Mouse (Mus musculus) embryonic facial prominence, embryonic 14.5 days (tissue): ENCODE results near the gene Tfe3. TPM values are rescaled to one million over a fixed set of nuclear protein-coding genes. Genes with fewer than 3 reads are reported as not detected.
"Not testable (repeated sequence)": the region's sequence is repeated elsewhere in the genome, so short reads cannot be mapped to it uniquely, and the experiment has no call there.

Experiments used
- ATAC-seq: fragments of 200-750 bp; cut with Nextera tagmentation; 2 replicates; pipeline ENCODE4 v1.8.0; 2017; ENCODE audit warnings: low read depth, moderate number of reproducible peaks, moderate TSS enrichment
- DNase-seq: peaks from one replicate; pipeline ENCODE4 v3.0.0-alpha.2; 2015; ENCODE audit warnings: low spot score
- H3K27ac ChIP-seq: fragments of 300-500 bp; sonication (generic); replicated peaks from 2 replicates; pipeline ENCODE4 v1.5.1; 2014; ENCODE audit warnings: low read depth, mild to moderate bottlenecking, low read length, moderate library complexity
- H3K27me3 ChIP-seq: fragments of 300-500 bp; sonication (generic); replicated peaks from 2 replicates; pipeline ENCODE4 v1.6.1; 2014; ENCODE audit warnings: low read length; ENCODE audit not compliant: control insufficient read depth, insufficient read depth
- H3K36me3 ChIP-seq: fragments of 300-500 bp; sonication (generic); 2 replicates; pipeline ENCODE4 v1.6.1; 2014; ENCODE audit warnings: low read length, mixed read lengths; ENCODE audit not compliant: control insufficient read depth, insufficient read depth
- H3K4me1 ChIP-seq: fragments of 300-500 bp; sonication (generic); 2 replicates; pipeline ENCODE4 v1.6.1; 2014; ENCODE audit warnings: antibody characterized with exemption, low read length; ENCODE audit not compliant: control insufficient read depth, insufficient read depth
- H3K4me2 ChIP-seq: fragments of 300-500 bp; sonication (generic); 2 replicates; pipeline ENCODE4 v1.6.1; 2014; ENCODE audit warnings: low read depth, mild to moderate bottlenecking, low read length, moderate library complexity, mixed read lengths
- H3K4me3 ChIP-seq: fragments of 300-500 bp; sonication (generic); 2 replicates; pipeline ENCODE4 v1.5.1; 2014; ENCODE audit warnings: low read depth, mild to moderate bottlenecking, low read length
- H3K9ac ChIP-seq: fragments of 300-500 bp; sonication (generic); 2 replicates; pipeline ENCODE4 v1.6.1; 2014; ENCODE audit warnings: low read depth, mild to moderate bottlenecking, low read length, moderate library complexity, mixed read lengths
- H3K9me3 ChIP-seq: fragments of 300-500 bp; sonication (generic); 2 replicates; pipeline ENCODE4 v1.6.1; 2016; ENCODE audit warnings: low read length; ENCODE audit not compliant: control insufficient read depth
- WGBS: fragments of 180-500 bp; shearing (Covaris S2); extraction: QIAGEN DNeasy Blood & Tissue Kit; methylation state at CpG from one replicate; pipeline ENCODE4 v1.1.7; 2014; 5-methylcytosine and 5-hydroxymethylcytosine counted together
- polyA plus RNA-seq: library from polyadenylated mRNA; unstranded; fragments of >200 nt; fragmentation: Nextera tagmentation; extraction: Ambion mirVana; gene quantifications from 2 replicates; pipeline ENCODE4 v1.2.1, GENCODE M21; 2014

The Tfe3 gene
- polyA plus RNA-seq, 1 experiment from 2014 or later = 19.5 TPM

DNA sequence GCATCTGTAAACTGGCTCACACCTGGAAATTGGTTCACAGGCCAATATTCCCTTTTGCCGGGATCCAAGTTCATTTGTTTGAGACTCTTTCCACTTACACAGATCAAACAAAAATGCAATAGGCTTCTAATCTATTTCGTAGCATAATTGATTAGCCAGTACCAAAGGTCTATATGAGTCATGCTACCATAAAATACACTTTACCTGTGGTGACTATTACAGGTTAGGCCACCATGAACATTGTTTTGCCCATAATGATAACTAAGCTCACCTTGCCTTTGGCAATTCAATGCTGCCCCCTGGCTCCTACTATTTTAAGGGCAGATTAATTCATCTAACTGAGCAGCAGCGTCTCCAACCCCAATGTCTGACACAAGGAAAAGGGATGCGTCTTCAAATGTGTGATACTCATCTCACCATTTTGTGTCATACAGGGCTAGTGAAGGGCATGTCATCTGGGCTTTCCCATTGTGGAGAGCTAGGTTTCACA, 20.3 kb downstream of the Tfe3 start:
- no peaks in the 10 kb centered on the region for H3K4me1 ChIP-seq
- DNase-seq = no peak
- no peaks in the 10 kb centered on the region for H3K27me3 ChIP-seq
- WGBS = 70% methylated on average over 4 of the region's 4 CpGs
- H3K9ac ChIP-seq = no peak overlapping the region
- no peak for ATAC-seq
- H3K27ac ChIP-seq = no peak overlapping the region
- no peaks in the 10 kb centered on the region for H3K36me3 ChIP-seq
- no peak overlapping the region for H3K4me3 ChIP-seq
- no peaks in the 10 kb centered on the region for H3K9me3 ChIP-seq
- no peak overlapping the region for H3K4me2 ChIP-seq

GRCm38 (mm10) chrX:7789542-7790136, 27.3 kb downstream of the Tfe3 start, which contains the start of gene Gripap1:
Gene Gripap1, plus strand, starts transcription at chrX:7789765.
- Histone ChIP-seq H3K9ac (peak within 1 kb of the TSS; percentile 69), H3K4me2 (peak within 1 kb of the TSS; percentile 59), H3K4me3 (peak within 1 kb of the TSS; percentile 48), H3K36me3 (0 out of 2 replicates have a peak, but pooled peaks cover 9% of the 10 kb centered on the region), H3K9me3 (no peaks in the 10 kb centered on the region), H3K27ac (no peak within 1 kb of the TSS; the same call in 1 of the 2 replicates), H3K27me3 (no peaks in the 10 kb centered on the region), H3K4me1 (no peaks in the 10 kb centered on the region)
- DNase-seq (peak; percentile 96), ATAC-seq (peak; percentile 94)
- 20% methylated on average over 24 of the region's 24 CpGs for WGBS

- H3K9ac ChIP-seq = peak overlapping the region; percentile 69
- H3K27ac ChIP-seq = no peak overlapping the region
- DNase-seq = no peak
- 0 out of 2 replicates have a peak, but pooled peaks cover 12% of the 10 kb centered on the region for H3K36me3 ChIP-seq
- H3K27me3 ChIP-seq = no peaks in the 10 kb centered on the region
- no peaks in the 10 kb centered on the region for H3K9me3 ChIP-seq
- H3K4me1 ChIP-seq = no peaks in the 10 kb centered on the region
- ATAC-seq = no peak
- H3K4me2 ChIP-seq = peak overlapping the region; percentile 59
- WGBS = 23% methylated on average over 5 of the region's 5 CpGs
- H3K4me3 ChIP-seq = peak overlapping the region; percentile 48
These were observed 27.9 kb downstream of the Tfe3 start for GRCm38 (mm10) chrX:7790309-7790708.

DNA sequence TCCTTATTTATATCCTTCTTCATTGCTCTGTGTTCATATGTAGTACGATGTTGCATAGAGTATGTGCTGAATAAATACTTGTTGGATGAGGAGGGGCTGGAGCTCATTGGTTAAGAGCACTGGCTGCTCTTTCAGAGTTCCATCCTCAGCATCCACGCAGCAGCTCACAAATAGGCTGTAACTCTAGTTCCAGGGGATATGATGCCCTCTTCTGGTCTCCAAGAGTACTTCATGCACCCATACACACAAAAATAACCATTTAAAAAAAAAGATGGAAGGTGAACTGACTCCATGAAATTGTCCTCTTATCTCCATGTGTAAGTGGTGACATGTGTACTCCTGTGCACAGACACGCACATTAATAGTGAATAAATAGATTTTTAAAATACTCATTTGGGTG, 31.0 kb downstream of the Tfe3 start:
- no peak overlapping the region for H3K4me2 ChIP-seq
- no peak for DNase-seq
- no peaks in the 10 kb centered on the region for H3K4me1 ChIP-seq
- WGBS = 51% methylated on average over 3 of the region's 3 CpGs
- no peak overlapping the region for H3K27ac ChIP-seq
- ATAC-seq = no peak
- H3K4me3 ChIP-seq = no peak overlapping the region
- H3K9me3 ChIP-seq = no peaks in the 10 kb centered on the region
- no peaks in the 10 kb centered on the region for H3K27me3 ChIP-seq
- H3K36me3 ChIP-seq = 0 out of 2 replicates have a peak, but pooled peaks cover 12% of the 10 kb centered on the region
- H3K9ac ChIP-seq = no peak overlapping the region

DNA sequence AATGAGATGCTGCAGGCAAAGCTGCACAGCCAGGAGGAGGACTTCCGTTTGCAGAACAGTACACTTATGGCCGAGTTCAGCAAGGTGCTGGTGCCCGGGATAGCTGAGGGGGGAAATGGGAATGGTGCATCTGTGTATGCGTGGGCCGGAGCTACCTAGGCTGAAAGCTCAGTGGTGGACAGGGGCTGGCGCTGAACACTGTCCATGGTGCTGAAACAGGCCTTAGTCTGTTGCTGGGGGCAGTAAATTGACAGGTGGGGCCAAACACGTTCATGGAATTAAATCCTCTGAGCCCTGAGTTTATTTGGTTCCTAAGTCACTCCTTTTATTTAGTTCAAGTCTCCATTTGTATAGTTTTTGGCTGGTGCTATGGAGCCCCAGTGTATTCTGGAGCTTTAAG, 32.7 kb downstream of the Tfe3 start:
- Histone ChIP-seq H3K27me3 (no peaks in the 10 kb centered on the region), H3K4me2 (no peak overlapping the region), H3K4me3 (no peak overlapping the region), H3K9me3 (no peaks in the 10 kb centered on the region), H3K27ac (no peak overlapping the region), H3K9ac (no peak overlapping the region), H3K4me1 (no peaks in the 10 kb centered on the region), H3K36me3 (peaks cover 12% of the 10 kb centered on the region; the same call in 1 of the 2 replicates)
- DNase-seq (peak; percentile 53), ATAC-seq (no peak)
- 34% methylated on average over 7 of the region's 7 CpGs for WGBS

DNA sequence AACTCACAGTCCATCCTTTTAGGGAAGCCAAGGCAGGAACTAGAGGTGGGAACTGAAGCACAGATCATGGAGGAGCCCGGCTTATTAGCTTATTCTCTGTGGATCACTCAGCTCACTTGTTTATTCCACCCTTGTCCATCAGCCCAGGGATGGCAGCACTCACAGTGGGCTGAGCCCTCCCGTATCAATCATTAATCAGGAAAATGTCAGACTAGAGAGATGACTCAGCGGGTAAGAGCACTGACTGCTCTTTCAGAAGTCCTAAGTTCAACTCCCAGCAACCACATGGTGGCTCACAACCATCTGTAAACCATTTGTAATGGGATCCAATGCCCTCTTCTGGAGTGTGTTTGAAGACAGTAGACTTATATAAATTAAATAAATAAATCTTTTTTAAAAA, 35.0 kb downstream of the Tfe3 start:
- no peaks in the 10 kb centered on the region for H3K9me3 ChIP-seq
- no peaks in the 10 kb centered on the region for H3K27me3 ChIP-seq
- H3K27ac ChIP-seq = no peak overlapping the region
- ATAC-seq (no peak), DNase-seq (no peak)
- peaks cover 18% of the 10 kb centered on the region; the same call in 1 of the 2 replicates for H3K36me3 ChIP-seq
- H3K4me2 ChIP-seq = no peak overlapping the region
- no peaks in the 10 kb centered on the region for H3K4me1 ChIP-seq
- H3K9ac ChIP-seq = no peak overlapping the region
- WGBS = 75% methylated on average over 3 of the region's 3 CpGs
- H3K4me3 ChIP-seq = no peak overlapping the region

DNA sequence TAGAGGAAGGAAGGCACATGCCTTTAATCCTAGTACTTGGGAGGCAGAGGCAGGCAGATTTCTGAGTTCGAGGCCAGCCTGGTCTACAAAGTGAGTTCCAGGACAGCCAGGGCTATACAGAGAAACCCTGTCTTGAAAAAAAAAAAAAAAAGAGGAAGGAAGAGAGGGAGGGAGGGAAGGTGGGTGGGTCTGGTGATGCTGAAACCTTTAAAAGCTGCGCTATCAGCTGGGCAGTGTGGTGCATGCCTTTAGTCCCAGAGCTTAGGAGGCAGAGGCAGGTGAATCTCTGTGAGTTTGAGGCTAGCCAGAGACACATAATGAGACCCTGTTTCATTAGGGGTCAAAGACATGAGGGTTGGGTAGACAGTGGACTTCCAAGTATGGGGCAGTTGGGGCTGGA, 39.8 kb downstream of the Tfe3 start:
- H3K4me1 ChIP-seq, ATAC-seq: not testable (repeated sequence)

DNA sequence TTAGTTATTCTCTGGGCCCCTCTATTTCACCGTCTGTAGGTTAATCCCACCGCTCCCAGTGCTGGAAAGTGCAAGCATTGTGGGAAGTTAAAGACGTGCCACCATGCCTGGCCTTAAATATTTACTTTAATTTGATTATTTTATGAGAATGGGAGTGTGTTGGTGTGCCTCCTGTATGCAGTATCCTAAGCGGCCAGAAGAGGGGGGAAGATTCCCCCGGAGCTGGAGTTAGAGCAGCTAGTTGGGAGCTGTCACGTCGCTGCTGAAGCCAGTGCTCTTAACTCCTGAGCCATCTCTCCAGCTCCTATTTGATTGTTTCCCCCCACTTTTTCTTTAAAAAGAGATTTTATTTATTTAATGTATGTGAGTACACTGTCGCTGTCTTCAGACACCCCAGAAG, 52.7 kb downstream of the Tfe3 start:
- H3K4me3 ChIP-seq, ATAC-seq, H3K9ac ChIP-seq, H3K4me1 ChIP-seq, H3K27me3 ChIP-seq, H3K27ac ChIP-seq, H3K4me2 ChIP-seq, DNase-seq, H3K9me3 ChIP-seq: not testable (repeated sequence)
- peaks cover 31% of the 10 kb centered on the region for H3K36me3 ChIP-seq
- WGBS = 61% methylated on average over 8 of the region's 8 CpGs

More for the DNA sequence above, 39.8 kb downstream of the Tfe3 start:
- H3K9me3 ChIP-seq, DNase-seq, H3K9ac ChIP-seq, H3K27me3 ChIP-seq, H3K27ac ChIP-seq, H3K4me3 ChIP-seq, H3K4me2 ChIP-seq: not testable (repeated sequence)
- H3K36me3 ChIP-seq = peaks cover 11% of the 10 kb centered on the region
- WGBS = 90% methylated on average over 2 of the region's 2 CpGs
